Mouse (Mus musculus): ENCODE measurements at regions not wholly inside any gene's neighbourhood (a gene's known extent, or its start where the extent isn't known, plus 50 kb on each side); places are given as distances from the start of the nearest gene placed in this dataset.

DNA sequence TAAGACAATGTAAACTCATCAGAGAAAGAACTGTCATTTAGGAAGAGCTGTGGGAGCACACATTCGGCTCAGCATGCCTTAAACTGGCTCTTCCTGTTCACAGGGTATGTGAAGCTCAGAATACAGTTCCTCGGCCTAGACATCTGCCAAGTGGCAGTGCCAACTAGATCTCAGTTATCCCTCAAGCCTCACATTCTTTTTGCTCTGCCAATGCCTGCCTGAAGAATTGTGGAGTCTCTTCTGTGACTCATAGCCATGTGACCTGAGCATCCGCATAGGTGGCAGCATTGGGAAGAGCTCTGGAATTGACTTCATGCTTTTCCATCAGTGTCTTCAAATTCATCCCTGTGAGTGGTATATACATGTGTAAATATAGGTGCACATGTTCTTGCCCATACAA lies 59.7 kb downstream of the Prlhr start:
- no peak for DNase-seq (ENCODE audit: low read depth, low spot score)

DNA sequence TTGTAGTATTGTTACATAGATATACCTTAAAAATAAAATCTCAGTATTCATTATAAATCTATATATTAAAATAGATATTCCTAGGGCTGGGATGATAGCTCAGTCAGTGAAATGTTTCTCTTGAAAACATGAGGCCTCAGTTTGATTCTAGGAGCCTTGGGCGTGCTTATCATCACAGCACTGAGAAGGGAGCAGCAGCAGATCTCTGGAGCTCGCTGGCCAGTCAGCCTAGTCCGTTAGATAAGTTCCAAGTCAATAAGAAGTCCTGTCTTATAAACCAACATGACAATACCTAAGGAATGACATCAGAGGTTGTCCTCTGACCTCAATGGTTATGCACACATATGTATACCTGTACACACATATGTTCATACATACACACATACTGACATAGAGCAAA lies 68.7 kb downstream of the Prlhr start:
- no peak for DNase-seq (ENCODE audit: low read depth, low spot score)

DNA sequence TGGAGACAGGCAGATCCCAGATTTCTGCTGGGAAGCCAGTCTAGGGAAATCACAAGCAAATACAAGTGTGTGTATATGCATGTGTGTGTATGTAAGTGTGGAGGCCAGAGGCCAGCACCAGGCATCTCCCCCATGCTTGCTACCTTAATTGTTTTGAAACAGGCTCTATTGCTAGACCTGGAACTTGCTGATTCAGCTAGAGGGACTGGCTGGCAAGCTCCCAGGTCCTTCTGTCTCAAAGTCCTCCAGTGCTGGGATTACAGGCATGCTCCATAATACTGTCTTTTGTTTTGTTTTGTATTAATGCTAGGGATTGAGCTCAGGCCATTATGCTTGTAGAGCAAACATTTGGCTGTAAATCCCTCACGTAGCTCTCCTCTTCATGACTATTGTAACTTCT lies 70.4 kb downstream of the Prlhr start:
- no peak for DNase-seq (ENCODE audit: low read depth, low spot score)

DNA sequence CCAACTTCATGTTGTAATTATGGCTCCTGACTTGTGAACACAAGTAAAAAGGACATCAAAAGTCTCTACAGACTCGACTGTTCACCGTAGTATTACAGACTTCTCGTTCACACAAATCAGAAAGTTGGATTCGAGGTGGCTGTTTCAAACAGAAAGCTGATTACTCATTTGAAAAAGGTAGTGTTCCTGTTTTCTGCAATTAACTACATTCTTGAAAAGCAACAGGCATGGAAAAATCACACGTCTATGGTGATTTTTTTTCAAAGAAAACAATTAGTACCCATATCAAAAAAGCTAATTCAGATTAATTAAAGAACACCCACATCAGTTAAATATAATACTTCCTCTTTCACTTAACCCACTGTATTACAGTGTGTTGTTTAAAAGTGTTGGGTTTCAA lies 71.5 kb downstream of the Prlhr start:
- DNase-seq (ENCODE audit: low read depth, low spot score), result no peak

DNA sequence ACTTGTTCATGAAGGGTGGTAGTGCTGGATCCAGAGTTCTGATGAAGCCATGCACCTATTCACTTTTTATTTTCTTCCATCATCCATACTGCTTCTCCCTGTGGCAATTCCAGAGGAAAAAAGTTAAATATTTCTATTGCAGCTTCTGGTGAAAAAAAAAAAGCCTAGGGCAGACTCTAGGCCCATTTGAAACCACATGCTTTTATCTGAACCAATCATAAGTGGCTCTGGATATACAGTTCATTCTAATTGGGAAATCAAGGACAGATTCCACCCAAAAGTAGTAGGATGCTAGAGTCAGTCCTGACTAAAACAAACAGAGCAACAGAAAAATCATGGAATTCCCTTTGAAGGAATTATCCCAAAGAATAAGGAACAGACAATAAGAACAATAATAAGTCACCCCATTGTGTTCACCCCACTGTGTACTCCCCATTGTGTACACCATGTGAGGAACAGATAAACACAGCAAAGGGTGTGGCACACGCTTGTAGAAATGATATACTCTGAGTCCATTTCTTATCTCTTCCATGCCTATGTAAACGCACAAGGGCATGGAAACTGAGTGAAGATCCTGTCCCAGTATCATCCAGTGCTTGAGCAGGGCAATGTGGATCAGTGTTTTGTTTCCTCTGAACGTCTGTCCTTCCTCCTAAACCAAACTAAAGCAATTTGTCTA lies 81.4 kb downstream of the Prlhr start:
- no peak for DNase-seq (ENCODE audit: low read depth, low spot score)

DNA sequence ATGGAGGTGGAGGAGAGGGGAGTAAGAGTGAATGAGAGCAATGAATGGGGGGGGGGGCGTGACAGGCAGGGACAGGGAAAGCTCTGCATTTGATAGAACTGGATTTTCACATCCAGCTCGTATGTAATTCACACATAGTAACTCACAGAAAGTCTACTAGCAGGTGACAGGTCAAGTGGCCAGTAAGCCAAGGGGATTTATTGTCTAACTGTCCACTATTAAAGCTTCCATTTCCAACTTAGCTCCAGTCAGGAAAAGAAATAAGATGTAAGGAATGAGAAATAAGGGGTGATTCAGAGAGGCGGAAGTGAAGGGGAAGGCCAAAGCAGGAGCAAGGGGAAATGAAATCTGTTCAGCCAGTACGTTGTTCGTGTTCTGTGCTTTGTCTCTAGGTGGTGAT lies 83.4 kb downstream of the Prlhr start:
- DNase-seq (ENCODE audit: low read depth, low spot score), result no peak

DNA sequence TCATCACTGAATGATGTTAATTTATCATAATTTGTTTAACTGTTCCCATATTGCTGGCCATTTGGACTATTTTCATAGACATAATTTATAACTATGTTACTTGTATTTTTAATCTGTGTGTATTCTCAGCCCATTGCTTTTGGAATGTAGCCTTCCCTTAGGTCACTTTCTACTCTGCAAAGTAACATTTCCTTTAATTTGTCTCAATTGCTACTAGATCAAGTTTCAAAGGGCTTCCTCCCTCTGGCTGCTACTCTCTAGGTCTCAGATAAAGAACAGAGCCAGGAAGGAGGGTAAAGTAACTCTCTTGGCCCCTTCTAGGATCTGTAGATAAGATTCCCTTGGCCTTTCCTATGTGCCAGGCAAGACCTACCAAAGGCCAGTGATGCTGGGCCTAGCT lies 85.4 kb downstream of the Prlhr start:
- DNase-seq (ENCODE audit: low read depth, low spot score), result no peak

DNA sequence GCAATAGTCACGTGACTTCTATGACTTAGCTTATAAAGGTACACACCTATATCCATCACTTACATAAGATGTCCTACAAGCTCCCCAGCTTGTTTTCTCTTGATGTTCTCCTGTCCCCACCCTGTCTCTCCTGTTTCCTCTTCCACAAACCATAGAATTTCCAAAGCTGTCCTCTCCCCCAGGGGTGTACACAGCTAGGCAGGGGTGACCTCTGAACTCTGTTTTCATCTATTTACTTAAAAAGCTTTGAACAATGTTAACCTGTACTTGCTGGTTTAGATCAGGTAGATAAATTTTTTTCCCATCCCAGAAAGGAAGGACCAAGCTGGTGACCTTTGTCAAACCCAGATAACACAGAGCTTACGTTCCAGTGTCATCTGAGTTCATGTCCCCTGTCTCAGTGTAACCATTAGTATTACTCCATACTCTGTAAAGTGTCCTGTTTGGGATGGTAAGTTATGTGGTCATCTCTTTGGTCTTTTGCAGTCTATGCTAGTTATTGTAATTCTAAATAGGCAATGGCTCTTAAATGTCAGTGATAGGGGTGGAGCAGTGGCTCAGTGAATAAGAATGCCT lies 89.0 kb downstream of the Prlhr start:
- no peak for DNase-seq (ENCODE audit: low read depth, low spot score)

DNA sequence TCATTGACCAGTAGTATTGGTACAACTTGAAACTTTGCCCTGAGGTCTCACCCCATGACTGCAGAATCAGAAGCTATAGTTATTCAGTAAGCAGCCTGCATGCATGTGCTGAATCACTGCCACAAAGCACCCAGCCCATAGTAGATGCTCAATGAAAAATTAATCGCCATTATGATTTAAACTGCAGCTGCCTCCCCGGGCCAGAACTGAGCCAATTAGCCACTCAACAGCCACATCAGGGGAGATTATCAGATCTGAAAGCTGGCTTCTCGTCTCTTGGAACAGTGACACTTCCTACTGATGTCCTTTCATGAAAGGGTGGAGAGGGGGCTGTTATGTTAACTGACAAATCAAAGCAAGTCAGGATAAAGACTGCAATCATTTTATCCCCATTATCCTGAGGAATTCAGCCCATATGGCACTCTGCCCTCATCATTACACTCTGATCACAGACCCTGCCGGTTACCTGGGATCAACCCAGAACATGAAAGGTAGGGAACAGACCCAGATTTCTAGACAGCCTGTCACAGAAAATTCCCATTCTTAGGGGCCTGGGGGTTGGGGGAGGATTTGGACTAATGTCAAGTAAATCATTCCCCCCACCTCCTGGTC lies 104.0 kb downstream of the Prlhr start:
- no peak for DNase-seq (ENCODE audit: low read depth, low spot score)

DNA sequence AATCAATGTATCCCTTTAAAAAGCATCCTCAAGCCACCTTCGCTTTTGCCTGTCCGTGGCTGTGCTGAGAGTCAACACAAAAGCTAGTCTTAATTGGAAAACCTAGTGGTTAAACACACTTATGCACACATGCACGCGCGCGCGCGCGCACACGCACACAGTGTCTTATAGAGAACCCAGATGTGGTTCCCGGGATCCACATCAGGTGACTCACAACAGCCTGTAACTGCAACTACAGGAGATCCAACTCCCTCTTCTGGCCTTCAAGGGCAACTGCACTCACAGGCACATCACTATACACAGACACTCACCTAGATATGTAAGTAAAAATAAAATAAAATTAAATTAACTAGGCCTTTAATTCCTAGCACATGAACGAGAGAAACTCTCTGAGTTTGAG lies 118.4 kb upstream of the Fam204a start:
- DNase-seq (ENCODE audit: low read depth, low spot score), result no peak

DNA sequence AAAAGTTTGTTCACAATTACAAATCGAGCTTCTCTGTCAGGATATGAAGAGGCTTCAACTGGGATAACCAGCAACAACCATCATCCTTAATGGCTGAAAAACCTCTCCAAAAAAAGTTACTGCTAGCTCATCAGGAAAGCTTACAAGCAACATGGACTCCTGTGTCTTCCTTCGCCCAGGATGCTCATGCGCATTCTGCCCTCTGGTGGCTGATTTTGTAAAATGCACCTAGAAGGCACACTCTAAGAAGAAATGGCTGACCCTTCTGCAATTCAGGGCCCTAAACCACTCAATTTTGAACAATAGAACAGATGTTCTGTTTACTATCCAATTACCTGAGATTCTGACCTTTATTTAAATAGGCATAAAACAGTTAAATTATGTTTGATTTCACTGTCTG lies 115.0 kb upstream of the Fam204a start:
- DNase-seq (ENCODE audit: low read depth, low spot score), result peak; percentile 36

DNA sequence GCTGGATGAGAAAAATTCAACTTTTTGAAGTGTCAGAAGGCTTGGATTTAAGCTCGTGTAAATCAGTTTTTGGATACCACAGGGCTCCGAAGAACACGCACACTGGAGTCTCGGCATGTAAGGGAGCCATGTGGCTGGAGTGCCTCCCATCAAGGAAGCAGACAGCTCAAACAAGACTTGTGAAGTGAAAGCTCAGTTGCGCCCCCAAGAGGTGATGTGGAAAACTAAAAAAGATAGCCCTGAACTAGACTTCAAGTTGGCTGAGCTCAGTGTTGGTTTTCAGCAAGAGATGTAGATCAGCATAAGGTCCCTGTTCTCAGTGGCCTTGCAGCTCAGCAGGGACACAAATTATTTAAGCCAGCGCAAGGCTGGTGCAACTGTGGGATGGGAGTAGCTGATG lies 113.7 kb upstream of the Fam204a start:
- no peak for DNase-seq (ENCODE audit: low read depth, low spot score)

DNA sequence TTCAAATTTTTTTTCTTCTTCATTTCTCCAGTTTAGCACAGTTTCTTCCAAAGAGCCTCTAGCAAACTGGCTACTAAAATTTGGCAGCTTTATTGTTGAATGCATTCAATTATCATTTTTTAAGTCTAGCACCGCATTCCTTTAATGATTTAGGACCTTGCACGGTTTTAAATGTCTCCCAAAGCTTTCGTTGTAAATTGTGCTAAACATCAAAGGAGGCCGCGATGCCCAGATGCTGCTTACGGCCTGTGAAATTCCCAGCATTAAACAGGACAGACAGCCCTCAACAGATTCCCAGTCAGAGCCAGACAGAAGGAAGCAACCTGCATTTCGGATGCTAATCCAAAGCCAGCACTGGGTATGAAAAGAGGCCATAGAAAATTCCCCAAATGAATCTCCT lies 108.0 kb upstream of the Fam204a start:
- DNase-seq (ENCODE audit: low read depth, low spot score), result no peak

DNA sequence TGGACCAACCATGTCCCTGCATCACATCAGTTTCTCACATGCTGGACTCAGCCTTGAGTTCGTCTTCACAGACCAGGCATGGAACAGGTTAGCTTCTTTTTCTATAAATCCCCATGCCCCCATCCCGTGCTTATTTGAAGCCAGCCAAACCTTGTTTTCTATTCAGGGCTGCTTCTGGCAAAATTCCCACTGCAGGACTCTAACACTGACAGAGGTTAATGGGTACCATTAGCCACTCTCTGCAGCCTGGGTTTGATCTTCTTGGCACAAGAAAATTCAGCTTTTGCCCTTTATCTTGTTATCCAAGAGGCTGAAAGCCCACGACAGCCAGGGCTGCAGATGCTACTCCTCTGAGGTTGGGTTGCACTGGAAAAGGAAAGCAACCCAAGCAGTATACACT lies 101.8 kb upstream of the Fam204a start:
- DNase-seq (ENCODE audit: low read depth, low spot score), result no peak

DNA sequence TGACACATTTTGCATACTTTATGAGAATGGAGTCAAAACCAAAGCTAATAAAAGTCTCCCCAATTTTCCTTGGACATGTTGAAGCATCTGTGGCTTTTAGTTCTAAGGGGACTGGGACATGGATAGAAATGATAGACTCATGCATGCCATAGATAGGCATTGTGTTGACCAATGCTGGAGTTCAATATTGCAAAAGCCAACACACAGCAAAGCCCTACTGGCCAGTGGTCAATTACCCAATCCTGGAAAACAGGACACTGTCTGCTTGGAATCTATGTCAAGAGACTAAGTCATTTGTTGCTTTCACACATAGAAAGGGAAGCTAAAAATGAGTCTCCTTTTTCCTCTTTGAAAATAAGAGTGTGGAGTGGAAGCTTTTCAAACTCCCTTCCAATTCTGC lies 99.1 kb upstream of the Fam204a start:
- no peak for DNase-seq (ENCODE audit: low read depth, low spot score)

DNA sequence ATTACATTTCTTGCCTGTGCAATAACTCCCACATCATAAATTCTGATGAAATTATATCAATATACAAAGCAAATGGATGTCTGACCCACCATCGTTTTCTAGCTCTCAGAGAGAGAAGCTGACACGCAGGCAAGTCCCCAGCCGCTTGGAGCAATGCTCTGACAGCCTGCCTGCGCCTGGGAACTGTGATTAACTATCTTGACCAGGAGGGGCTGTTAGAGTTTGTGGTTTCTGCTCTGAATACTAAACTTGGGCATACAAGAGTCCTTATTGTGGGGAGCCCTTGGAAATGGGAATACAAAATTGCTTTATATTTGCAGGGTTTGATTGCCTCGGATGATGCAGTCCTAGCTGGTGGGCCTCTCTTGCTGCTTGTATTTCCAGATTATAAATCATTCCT lies 98.6 kb upstream of the Fam204a start:
- no peak for DNase-seq (ENCODE audit: low read depth, low spot score)

DNA sequence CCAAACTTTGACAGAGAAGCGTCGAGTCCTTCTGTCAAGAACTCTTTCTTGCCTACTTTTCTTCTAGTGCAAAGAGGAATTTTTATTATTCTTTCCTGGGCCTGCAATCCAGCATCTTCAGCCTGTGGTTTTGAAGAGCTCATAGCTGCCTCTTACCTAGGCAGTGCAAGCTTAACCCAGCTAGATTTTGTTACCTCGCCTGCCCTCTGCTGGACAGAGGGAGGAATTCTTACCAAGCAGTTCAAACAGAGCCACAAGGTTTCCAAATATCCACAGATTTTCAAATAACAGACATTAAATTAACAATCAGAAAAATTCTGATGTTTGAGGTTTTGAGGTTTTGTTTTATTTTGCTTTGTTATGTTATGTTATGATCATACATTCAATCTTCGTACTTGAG lies 84.1 kb upstream of the Fam204a start:
- peak; percentile 39 for DNase-seq (ENCODE audit: low read depth, low spot score)

DNA sequence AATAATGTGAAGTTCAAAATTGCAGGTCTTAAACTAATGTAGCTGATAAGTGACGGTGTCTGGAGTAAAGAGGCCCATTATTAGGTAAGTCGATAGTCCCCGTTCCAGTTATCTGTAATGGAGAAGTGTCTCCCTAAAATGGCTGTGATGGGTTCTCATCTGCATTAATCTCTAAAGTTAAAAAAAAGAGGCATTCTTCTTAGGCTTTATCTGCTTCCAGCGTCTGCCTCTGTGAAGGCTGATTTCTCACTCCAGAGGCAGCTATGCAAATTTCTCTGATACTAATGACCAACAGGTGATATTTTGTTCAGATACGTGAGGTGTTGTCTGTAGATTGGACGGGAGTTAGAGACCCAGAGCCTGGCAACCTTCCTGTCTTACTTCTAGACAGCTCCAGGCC lies 75.9 kb upstream of the Fam204a start:
- no peak for DNase-seq (ENCODE audit: low read depth, low spot score)

DNA sequence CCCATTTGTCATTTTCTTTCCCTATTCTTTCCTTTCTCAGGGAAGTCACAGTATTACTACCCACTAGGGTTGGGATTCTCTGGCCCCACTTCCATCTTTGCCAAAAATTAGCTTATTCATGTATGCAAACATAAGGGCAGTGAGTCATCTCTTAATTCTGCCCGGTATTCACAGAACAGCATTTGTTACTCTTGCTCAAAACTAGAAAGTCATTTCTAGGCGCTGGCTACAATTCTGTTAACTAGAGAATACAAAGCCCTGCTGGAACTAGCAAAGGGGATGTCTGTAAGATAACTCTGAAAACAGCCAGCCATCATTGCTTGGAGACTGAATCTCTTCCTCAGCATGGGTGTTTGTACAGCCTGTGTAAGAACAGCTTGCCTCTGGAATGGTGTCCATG lies 74.4 kb upstream of the Fam204a start:
- DNase-seq (ENCODE audit: low read depth, low spot score), result no peak

DNA sequence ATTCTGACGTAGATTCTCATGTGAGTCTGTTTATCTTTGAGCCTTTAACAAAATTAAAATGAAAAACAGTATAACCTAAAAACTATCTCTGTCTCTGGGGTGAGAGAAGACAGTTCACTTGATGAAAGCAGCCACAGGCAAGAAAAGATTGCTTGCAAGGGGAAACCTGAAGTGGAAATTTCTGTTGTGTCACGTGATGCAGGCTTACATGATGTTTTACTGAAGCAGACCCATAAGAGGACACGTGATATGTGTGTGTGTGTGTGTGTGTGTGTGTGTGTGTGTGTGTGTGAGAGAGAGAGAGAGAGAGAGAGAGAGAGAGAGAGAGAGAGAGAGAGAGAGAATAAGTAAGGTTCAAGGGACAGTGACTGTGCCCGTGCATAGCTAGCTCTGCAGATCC lies 63.7 kb upstream of the Fam204a start:
- DNase-seq (ENCODE audit: low read depth, low spot score), result no peak

DNA sequence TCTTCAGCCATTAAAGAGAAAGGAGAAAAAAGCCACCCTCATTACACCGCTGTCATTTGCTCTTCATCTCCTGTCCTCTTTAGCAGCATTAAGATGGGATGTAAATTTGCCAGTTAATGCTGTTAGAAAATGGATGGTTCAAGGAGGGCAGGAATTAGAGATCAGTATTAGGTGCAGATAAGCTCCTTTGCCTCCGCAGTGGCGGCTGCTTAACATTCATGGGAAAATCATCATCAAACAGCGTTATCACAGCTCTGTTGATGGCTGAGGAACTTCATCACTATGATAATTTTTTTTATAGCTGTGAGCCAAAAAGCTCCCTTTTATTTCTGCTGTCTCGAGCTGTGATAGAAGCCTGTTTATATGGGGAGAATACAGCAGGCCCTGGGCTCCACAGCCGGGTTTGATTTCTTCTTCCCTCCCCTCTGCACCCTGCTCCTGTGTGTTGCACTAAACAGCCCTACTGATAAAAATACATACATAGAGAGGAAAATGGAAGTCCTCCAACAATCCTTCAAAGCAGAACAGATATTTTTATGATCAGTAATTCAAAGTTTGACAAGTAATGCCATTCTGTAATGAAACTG lies 60.4 kb upstream of the Fam204a start:
- DNase-seq (ENCODE audit: low read depth, low spot score), result no peak

DNA sequence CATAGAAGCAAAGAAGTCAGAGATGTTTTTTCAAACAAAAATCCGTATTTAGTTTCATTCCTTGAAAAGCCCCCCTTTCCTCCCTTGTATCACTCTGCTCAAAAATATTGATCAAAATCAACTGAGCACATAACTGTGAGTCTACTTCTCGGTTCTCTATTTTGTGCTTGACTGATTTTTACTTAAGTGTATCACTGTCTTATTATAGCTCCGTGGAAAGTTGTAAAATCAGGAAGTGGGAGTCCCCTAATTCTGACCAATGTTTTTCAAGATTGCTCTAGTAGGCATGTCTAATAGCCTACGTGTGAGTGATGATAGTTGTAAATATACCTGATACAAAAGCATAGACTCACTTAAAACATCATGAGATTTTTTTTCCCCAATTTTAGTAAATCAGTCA lies 58.4 kb upstream of the Fam204a start:
- DNase-seq (ENCODE audit: low read depth, low spot score), result no peak

All from CD4-positive helper T cell, adult 2 months (primary cell).